Mouse (Mus musculus) telencephalon, adult 2 months (tissue): ENCODE data around the gene Pnp.
"Not testable (repeated sequence)": the region's sequence is repeated elsewhere in the genome, so short reads cannot be mapped to it uniquely, and the experiment has no call there.

Experiments
- DNase-seq: peaks from one replicate; pipeline ENCODE4 v3.0.0-alpha.2; 2011; ENCODE audit warnings: low read depth, low spot score

Gene Pnp

DNA sequence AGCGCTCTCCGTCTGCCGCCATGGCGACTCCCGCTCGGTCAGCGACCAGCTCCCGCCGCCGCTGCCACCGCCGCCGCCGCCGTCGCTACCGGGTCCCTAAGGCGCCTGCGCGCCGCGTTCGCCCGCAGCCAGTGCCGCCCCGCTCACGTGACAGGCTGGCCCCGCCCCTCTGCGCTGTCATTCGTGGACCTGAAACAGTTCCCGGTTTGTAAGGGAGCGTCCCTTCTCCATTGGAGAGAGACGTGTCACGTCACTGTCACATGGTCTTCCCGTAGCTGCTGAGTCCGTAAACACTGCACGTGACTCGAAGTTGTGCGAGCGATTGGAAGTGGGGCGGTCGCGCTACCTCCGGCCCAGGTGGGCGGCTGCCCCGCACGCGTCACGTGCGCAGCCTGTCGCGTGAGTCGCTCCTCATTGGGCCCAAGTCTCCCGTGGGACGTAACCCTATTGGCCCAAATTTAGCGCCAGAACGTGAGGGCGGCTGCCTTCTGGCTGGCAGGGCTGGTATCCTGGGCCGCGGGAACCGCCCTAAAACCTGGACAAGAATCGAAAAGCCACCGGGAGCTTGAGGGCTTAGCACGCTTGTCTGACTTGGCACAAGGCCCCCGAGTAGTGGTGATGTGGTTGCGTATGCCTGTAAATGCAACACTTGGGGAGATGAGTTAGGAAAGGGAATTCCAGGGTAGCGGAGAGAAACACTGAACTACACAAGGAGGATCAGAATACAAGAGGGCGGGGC is at the start of gene Pnp, which contains the start of gene Pip4p1:
Gene Pnp, plus strand, starts transcription at position 329 of the 739 bp plus-strand sequence.
Gene Pip4p1, minus strand, starts transcription at position 103 of the 739 bp plus-strand sequence.
- DNase-seq, result peak; percentile 99

DNA sequence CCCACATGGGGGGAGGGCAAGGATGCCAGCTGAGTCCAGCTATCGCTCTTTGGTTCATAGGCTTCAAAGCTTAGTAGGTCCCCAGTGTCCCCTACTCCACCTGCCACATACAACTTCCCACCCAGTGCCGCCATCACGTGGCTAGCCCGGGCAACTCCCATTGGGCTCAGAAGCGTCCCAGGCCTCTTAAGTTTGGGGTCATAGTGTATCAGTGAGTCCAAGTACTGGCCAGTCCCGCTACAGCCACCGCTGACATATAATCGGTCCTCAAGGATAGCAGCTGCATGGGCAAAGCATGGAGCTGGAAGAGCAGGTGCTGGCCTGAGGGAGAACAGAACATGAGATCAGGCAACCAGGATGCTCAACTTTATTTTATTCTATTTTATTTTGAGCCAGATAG is 39.3 kb upstream of the Pnp start:
- DNase-seq, result no peak

DNA sequence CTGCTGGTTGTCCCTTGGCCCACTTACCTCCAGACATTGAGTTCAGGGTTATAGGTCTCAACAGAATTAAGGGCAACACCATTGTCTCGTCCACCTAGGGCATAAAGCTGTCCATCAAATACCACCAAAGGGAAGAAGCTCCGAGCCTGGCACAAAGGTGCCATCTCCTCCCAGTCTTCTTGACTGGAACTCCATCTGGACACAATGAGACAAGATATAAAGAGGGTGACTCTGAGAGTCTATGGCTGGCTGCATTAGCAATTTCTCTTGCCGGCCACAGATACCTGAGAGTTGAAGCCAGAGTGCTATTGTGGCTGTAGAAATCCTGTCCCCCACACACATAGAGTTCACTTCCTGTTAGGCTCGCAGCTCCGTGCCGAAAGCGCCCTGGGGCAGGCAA is 38.8 kb upstream of the Pnp start:
- no peak for DNase-seq

DNA sequence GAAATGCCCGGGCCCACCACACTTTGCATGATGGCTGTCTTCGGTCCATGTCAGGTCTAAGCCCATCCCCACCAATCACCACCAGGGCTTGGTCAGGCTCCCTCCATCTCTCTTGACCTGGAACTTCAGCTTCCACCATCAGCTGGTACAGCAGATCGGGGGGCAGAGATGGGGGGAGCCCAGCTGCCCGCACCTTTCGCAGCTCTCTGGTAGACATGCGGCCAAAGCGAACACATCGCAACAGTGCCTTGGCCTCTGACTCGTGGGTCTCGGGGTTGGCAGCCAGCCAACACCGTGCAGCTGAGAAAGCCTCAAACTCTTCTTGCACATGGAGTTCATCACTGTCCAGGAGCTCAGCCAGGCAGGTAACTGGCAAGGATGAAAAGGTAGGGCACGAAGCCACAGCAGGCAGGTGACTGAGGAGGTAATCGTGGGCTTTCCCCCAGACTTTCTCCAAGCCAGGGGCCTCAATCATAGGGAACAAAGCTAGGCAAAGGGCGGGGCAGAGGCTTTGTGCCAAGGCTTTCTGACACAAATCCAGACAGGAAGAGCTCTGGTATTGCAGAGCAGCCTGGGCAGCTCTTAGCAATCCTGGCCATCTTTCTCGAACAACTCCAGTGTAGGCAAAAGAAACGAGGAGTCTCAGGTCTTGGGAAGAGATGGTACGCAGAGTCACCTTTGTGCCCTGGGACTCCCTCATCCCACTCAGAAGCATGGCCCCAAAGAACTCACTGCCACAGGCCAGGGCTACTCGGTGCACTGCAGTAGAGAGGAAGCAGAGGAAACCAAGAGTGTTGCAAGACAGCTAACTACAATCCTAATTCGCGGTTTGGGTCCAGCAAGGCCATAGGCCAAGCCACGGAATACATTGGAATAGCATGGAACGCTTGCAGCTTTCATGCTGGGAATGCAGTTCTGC is 38.1 kb upstream of the Pnp start:
- no peak for DNase-seq

DNA sequence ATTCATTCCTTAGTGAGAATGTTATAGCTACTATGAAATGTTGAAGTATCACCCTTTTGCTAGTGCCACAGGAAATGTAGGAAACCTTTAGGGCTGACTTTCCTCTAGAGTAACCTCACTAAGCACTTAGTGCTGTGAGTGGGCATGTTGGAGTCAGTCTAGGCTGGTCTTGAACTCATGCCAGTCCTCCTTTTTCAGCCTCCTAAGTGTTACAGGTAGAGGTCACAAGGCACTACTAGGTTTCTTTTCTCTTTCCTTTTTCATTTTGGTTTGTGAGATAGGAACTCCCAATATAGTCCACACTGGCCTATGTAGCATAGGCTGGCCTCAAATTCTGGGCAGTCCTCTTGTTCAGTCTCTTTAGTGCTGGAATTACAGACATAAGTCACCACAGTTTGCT is 35.5 kb upstream of the Pnp start:
- DNase-seq, result no peak

DNA sequence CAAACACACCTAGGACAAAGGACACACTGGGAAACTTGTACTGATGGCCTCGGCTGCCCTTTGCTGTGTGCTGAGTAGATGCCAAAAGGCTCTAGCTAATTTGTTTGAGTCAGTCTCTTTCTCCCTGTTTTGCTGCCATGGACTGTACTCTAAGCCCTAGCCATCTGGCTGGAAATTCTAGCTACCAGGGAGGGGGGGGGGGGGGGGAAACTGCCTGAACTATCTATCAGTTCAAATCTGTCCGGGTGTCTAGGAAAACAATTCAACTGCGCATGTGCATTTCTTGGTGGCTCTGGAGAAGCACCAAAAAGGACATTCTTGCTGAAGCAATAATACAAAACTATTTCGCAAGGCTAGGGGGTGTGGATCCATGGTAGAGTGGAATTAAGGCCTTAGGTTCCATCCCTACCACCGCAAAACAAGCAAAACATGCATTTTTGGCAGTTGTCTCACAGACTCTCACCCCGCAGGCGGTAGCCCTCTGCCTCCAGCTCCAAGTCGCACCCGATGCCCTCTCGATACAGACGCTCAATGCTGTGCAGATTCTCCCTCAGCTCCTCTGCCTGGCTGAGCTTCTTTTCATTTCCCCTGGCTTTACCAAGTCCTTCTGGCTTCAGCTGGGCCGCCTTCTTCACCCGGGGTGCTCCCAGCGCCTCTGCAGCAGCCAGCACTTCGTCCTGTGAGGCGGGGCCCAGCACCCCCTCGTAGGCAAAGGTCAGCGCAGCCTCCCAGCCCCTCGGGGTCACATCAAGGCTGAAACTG is 34.7 kb upstream of the Pnp start:
- DNase-seq, result peak; percentile 48

DNA sequence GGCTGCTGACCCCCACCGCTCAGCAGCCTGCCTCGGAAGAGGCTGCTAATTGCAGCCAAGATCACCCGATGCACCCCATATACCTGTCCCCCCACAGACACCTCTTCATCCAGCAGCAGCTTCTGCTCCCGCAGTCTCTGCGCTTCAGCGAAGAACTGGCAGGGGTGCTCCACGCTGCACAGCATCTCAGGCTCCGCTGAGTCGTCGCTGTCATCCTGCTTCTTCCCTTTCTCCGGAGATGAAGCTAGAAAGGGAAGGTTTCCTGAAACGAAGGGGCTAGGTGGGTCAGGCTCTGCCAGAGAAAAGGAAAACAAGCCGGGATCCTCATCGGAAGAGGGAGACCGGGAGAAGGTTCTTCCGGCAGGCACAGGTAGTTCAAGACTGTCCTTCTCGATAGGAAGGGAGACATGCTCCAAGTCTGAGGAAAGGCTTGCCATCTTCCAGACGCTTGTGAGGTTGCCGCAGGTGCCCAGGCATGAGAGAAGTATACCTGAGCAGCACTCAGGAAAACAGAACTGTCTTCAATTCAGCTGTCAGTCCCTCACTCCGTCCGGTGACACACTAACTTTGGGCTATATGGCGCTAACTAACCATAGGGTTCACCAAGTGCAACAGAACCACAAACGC is 34.0 kb upstream of the Pnp start:
- no peak for DNase-seq

DNA sequence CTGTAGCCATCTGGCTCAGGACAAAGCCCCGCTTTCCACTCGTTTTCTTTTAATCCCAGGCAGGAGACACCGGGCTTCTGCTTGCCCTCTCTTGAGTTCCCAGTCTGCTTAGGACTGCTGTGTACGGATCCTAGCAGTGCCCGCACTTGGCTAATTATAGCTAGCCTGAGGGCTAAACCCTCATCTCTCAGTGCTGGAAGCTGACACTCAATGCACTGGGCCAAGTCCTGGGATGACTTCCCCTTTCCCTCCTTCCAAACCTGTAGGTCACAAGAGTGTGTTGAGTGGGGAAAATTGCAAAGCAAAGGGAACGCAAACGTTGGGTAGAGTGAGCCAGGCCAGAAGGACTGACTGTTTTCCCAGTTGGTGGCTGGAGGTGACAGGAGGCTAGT is 33.5 kb upstream of the Pnp start, which contains the start of gene Klhl33:
Gene Klhl33, minus strand, starts transcription at position 134 of the 392 bp plus-strand sequence.
- no peak for DNase-seq

DNA sequence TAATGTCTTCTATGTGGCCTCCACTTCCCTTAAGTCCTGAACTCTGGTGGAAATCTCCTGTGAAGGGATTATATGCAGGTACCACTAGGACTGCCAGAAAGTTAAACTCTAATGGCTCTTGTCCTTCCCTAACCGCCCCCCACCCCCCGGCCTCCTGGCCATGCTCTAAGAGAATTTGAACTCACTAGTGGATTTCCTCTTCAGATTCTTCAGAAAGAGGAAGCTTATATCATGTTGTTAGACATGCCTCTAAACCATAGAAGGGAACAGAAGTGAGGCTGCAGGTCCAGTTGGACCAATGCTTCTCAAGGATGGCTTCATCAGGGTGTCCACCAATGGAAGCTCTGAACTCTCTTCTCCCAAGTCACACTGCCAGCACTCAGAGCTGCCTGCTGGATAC is 32.9 kb upstream of the Pnp start:
- not testable (repeated sequence) for DNase-seq

DNA sequence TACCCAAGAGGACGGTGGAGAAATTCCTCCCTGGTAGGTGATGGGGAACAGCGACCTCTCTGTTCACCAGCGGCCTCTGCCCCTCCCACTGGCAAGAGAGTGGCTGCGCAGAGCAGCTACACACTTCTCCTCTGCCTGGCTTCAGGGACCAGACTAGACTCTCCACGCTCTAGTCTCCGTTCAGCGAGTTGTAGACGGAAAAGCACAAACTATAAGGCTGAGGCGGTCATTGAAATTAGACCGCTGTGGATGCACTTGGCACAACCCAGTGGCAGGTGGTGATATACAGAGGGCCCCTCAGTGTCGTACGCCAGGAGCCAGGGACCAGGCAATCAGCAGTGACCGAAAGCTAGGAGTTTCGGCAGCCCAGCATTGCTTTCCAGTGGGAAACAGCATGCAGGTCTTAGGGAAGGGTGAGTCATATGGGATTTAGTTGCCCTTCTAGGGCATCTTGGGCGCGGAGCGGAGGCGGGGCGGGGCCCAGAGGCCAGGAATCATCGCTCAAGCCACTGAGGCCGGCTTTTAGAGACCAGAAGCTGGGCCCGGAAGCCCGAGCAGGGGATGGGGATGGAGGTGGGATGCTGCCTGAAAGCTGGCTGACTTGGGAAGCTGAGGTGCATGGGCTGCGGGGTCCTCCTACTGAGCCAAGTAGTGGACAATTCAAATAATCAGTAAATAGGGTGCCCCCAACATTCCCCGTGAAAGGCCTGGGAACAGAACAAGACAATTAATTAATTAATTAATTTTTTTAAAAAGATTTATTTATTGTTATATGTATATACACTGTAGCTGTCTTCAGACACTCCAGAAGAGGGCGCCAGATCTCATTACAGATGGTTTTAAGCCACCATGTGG is 26.7 kb upstream of the Pnp start:
- DNase-seq, result no peak

DNA sequence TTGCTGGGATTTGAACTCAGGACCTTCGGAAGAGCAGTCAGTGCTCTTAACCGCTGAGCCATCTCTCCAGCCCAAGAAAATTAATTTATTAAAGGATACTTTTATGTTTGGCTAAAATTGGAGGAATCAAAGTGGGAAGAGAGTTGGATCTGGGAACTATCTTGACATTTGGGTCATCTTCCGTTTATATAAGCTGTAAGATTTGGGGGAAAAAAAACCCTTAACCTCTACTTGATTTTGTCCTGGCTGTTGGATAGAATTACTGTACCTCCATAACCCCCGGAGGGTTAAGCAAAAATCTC is 26.1 kb upstream of the Pnp start:
- DNase-seq, result no peak

DNA sequence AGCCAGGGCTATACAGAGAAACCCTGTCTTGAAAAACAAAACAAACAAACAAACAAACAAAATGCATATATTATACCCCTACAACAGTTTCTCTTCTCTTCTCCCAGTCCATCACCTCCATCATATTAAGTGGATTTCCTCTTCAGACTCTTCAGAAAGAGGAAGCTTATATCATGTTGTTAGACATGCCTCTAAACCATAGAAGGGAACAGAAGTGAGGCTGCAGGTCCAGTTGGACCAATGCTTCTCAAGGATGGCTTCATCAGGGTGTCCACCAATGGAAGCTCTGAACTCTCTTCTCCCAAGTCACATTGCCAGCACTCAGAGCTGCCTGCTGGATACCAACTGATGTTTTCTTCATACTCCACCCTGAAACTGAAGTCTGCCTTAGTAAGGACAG is 25.6 kb upstream of the Pnp start:
- DNase-seq, result not testable (repeated sequence)

DNA sequence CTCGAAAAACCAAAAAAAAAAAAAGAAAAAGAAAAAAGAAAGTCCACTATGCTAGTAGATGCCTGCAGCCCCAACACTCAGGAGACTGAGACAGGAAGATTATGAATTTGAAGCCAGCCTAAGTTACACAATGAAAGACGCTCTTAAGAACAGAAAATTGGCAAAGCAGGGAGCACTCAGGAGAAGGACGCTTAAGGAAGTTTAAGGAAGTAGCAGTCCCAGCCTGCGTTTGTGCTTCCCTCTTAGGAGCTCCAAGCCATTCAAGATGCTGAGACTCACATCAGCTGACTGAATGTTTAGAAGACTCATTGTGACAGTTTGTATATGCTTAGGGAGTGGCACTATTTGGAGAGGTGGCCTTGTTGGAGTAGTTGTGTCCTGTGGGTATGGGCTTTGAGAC is 22.8 kb upstream of the Pnp start:
- no peak for DNase-seq

DNA sequence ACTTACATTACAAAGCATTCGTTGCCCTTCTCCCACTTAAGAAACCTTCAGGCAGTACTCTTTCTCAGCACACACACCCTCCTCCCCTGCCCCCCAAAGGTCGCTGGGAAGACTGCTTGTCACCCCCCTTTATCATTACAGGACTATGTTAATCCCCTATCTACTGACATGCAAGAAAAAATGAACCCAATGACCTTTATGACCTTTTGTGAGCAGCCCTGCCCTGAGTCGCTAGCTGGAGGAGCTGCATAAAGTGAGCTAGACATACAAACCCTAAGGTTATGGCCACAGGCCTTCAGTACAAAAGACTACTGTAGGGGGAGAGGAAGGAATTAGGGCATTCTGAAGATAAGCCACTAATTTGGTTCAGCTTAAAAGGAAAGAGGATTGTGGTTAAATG is 19.5 kb upstream of the Pnp start:
- DNase-seq, result no peak

DNA sequence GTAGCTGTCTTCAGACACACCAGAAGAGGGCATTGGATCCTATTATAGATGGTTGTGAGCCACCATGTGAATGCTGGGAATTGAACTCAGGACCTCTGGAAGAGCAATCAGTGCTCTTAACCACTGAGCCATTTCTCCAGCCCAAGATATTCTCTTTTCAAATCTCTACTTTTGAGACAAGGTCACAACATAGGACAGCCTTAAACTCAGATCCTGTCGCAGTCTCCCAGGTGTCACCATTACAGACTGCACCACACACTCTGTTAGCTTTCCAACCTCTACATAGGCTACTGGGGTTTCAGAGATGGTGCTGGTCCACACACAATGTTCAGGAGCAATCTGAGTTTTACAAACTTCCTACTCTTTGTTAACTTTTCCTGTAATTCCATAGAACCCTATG is 7.4 kb upstream of the Pnp start:
- DNase-seq, result not testable (repeated sequence)

DNA sequence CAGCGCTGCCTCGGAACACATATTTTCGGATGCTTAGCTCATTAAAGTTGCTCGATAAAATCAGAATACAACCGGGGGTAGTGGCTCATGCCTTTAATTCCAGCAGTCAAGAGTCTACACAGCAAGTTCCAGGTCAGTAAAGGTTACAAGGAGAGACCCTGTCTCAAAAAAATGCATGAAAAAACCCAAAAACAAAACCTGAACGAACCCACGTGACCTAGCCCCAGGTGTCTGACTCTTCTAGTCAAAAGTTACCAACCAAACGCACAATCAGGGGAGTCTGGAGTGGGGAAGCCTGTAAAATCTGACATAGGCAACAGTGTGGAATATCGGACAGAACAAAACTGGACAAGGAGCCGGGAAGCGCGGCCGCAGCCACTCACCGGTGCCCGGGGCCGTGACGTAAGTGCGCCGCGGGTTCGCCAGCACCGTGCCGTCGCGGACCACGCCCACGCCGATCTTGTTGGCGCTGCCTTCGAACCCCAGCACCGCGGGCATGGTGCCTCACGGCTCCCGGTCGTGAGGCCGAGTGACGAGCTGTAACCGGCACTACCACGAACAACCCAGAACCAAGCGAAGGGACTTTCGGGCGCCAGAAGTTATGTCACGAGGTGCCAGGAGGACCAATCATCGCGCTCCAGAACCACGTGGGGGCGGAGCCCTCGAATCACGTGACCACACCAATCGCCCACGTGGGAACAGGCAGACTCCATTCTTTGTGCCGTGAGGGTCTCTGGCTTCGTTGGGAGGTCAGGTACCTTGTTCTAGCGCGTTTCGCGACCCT is 6.4 kb upstream of the Pnp start, which contains the start of the genes Osgep and Apex1:
Gene Osgep, minus strand, starts transcription at position 613 of the 784 bp plus-strand sequence.
Gene Apex1, plus strand, starts transcription at position 688 of the 784 bp plus-strand sequence.
- peak; percentile 95 for DNase-seq

DNA sequence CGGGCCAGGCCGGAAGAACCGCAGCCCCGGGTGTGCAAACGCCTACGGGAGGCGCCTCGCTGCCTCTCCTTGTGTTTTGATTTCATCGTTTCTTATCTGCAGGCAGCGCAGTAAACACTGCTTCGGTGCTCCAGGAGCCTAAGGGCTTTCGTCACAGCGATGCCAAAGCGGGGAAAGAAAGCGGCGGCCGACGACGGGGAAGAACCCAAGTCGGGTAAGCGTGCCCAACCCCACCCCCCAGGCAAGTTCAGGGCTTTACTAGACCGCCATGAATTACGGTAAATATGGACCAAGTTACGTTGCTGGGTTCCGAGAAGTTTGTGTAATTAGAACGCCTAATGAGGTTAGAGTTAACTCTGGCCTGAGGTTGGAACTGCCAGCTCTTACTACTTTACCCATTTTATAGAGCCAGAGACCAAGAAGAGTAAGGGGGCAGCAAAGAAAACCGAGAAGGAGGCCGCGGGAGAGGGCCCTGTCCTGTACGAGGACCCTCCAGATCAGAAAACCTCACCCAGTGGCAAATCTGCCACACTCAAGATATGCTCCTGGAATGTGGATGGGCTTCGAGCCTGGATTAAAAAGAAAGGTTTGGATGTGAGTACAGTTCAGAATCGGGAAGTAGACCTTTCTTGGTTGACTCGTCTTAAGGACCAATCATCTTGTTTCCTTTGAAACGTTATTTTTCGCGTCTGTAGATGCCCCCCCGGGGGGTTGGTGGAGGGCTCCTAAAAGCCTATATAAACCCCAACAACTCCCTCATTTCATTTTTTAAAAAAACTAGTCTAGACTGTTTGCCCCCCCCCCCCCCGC is 5.6 kb upstream of the Pnp start:
- no peak for DNase-seq

DNA sequence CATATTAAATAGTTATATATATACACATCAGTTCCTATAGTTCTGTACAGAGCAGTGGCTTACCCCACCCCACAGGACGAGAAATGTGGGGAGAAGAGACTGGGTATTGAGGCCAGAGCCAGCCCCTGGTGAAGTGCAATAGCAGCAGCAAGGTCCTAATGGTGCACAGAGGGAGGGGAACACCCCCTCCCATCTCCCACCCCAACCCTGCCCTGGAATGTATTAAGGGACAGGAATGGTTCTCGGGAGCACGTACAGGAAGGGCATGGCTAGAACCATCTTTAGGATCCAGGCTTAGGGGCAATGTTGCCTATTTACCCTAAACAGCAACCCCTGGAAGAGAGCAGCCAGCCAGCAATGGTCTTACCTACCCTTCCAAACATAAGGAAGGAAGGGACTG is 3.5 kb upstream of the Pnp start:
- DNase-seq, result no peak

DNA sequence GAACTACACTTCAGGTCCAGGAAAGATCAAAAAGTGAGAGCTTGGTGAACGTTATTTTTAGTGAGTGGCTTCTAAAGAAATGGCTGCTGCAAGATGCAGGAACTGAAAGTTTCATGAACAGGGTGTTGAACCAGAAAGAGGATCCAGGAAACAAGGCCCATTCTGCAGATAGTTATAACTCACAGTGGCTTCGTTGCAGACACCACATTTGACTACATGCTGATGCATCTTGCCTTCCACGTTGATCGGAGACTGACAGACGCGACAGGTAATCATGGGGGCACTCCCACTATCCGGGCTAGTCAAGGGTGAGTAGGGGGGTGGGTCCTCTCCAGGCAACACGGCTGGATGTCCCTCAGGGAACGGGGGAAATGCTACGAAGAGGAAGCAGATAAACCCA is 931 bp upstream of the Pnp start:
- no peak for DNase-seq
